Mouse (Mus musculus) erythroblast, embryonic 14.5 days (primary cell): Measurements from ENCODE around the gene Atg7. TPM values are rescaled to one million over a fixed set of nuclear protein-coding genes. Genes with fewer than 3 reads are reported as not detected.

Source experiments
- H3K27me3 ChIP-seq: 2 replicates; pipeline ENCODE4 v1.6.1; 2012; ENCODE audit warnings: inconsistent platforms; ENCODE audit not compliant: control insufficient read depth
- H3K36me3 ChIP-seq: 2 replicates; pipeline ENCODE4 v1.6.1; 2012; ENCODE audit warnings: mild to moderate bottlenecking, inconsistent platforms; ENCODE audit not compliant: control insufficient read depth
- H3K4me1 ChIP-seq: 2 replicates; pipeline ENCODE4 v1.6.1; 2012; ENCODE audit warnings: inconsistent platforms; ENCODE audit not compliant: control insufficient read depth
- H3K4me3 ChIP-seq: replicated peaks from 2 replicates; pipeline ENCODE3; 2012; ENCODE audit warnings: moderate library complexity, mild to moderate bottlenecking, inconsistent platforms
- H3K9me3 ChIP-seq: 2 replicates; pipeline ENCODE4 v1.6.1; 2012; ENCODE audit warnings: low read length, inconsistent platforms, mixed read lengths; ENCODE audit not compliant: control insufficient read depth
- GATA1 ChIP-seq: IDR thresholded peaks from 2 replicates; pipeline ENCODE4 v1.6.1; 2012; ENCODE audit warnings: low read length, inconsistent platforms, mixed read lengths
- TAL1 ChIP-seq: IDR thresholded peaks from 3 replicates; pipeline ENCODE4 v1.6.1; 2012; ENCODE audit warnings: low read length, inconsistent platforms, mixed read lengths
- polyA plus RNA-seq: library from polyadenylated mRNA; stranded (reverse); fragments of >175 nt; gene quantifications from 2 replicates; pipeline ENCODE4 v1.2.3, GENCODE M21; 2012

Atg7 gene
- polyA plus RNA-seq, 1 experiment = 6.0 TPM

DNA sequence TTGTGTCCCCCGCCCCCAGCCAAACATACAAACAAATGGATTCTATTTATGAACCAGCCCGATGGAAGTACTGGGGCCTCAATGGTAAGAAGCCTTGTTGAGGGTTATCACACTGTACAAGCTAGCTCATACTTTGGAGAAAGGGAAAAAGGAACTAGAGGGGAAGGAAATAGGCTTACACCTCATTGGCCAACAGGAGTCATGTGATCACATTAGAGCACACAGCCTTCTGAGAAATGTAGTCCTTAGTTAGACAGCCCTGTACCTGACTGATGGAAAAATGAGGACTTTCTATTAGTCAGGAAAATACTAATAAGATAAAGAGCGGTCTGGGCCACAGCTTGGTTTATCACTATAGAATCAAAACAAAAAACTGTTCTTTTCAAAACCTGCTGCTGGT lies 188.9 kb downstream of the Atg7 start:
- TF ChIP-seq GATA1 = no peak
- TF ChIP-seq TAL1 = no peak
- Histone ChIP-seq H3K27me3 (no peaks in the 10 kb centered on the region), H3K4me3 (no peak overlapping the region), H3K36me3 (no peaks in the 10 kb centered on the region), H3K9me3 (no peaks in the 10 kb centered on the region), H3K4me1 (no peaks in the 10 kb centered on the region)

- H3K27me3 ChIP-seq = no peaks in the 10 kb centered on the region
- TF ChIP-seq GATA1 (no peak), TAL1 (no peak)
- no peaks in the 10 kb centered on the region for H3K9me3 ChIP-seq
- no peak overlapping the region for H3K4me3 ChIP-seq
- H3K4me1 ChIP-seq = no peaks in the 10 kb centered on the region
- H3K36me3 ChIP-seq = no peaks in the 10 kb centered on the region
Measured at GRCm38 (mm10) chr6:114833058-114833685, 190.3 kb downstream of the Atg7 start.

GRCm38 (mm10) chr6:114833791-114834346 lies 191.0 kb downstream of the Atg7 start:
- TF ChIP-seq TAL1 (no peak), GATA1 (no peak)
- H3K36me3 ChIP-seq = no peaks in the 10 kb centered on the region
- no peaks in the 10 kb centered on the region for H3K27me3 ChIP-seq
- H3K9me3 ChIP-seq = peaks cover 3% of the 10 kb centered on the region; the same call in 1 of the 2 replicates
- H3K4me1 ChIP-seq = no peaks in the 10 kb centered on the region
- no peak overlapping the region for H3K4me3 ChIP-seq

DNA sequence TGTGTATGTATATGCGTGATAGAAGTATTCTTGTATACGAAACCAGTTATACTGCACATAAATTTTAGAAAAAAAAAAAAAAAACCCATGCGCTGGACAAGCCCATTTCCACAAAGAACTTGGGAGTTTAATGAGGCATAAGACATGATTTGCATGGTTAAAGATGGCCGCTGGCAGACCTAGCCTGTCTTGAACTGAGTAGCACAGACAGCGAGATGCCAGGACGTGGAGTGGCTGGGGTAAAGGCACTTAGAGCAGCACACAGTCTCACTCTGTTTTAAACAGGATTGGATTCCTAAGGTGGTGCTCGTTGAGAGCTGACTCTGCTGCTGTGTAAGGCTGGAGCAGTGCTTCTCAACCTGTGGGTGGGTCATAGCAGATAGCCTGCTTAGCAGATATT lies 192.4 kb downstream of the Atg7 start:
- peaks cover 3% of the 10 kb centered on the region; the same call in 1 of the 2 replicates for H3K9me3 ChIP-seq
- peaks cover 2% of the 10 kb centered on the region; the same call in 1 of the 2 replicates for H3K4me1 ChIP-seq
- TF ChIP-seq TAL1 = no peak
- TF ChIP-seq GATA1 = no peak
- no peaks in the 10 kb centered on the region for H3K36me3 ChIP-seq
- no peaks in the 10 kb centered on the region for H3K27me3 ChIP-seq
- no peak overlapping the region for H3K4me3 ChIP-seq

DNA sequence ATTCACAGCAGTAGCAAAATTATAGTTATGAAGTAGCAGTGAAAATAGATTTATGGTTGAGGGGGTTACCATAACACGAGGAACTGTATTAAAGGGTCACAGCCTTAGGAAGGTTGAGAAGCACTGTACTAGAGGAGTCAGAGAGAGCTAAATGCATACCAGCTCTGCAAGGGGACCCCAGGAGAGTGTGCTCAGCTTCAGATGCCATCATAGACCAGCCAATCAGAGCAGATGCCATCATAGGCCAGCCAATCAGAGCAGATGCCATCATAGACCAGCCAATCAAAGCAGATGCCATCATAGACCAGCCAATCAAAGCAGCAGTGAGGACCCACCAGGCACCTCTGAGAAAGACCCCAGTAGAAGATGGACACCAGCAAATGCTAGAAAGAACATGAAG lies 192.9 kb downstream of the Atg7 start:
- H3K27me3 ChIP-seq = no peaks in the 10 kb centered on the region
- TF ChIP-seq TAL1 (no peak), GATA1 (no peak)
- H3K4me3 ChIP-seq = no peak overlapping the region
- H3K4me1 ChIP-seq = peaks cover 2% of the 10 kb centered on the region; the same call in 1 of the 2 replicates
- no peaks in the 10 kb centered on the region for H3K36me3 ChIP-seq
- peaks cover 3% of the 10 kb centered on the region; the same call in 1 of the 2 replicates for H3K9me3 ChIP-seq

DNA sequence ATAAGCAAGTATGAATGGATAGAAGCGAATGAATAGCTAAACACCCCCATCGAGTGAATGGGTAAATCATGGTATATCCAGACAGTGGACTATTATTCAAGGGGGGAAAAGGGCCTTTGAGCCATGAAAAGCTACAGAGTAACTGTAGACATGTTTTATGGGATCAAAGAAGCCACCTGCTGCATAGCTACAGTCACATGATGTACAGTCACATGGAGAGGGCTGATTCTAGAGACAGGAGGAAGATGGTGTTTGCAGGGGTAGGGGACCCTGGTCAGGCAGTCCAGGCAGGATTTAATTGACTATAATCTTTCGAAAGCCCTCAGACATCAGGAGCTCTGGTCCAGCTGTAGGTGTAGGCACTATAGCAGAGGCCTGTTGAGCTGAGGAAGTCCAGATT lies 193.5 kb downstream of the Atg7 start:
- no peak for TF ChIP-seq GATA1
- no peak for TF ChIP-seq TAL1
- H3K4me1 ChIP-seq = peaks cover 2% of the 10 kb centered on the region; the same call in 1 of the 2 replicates

DNA sequence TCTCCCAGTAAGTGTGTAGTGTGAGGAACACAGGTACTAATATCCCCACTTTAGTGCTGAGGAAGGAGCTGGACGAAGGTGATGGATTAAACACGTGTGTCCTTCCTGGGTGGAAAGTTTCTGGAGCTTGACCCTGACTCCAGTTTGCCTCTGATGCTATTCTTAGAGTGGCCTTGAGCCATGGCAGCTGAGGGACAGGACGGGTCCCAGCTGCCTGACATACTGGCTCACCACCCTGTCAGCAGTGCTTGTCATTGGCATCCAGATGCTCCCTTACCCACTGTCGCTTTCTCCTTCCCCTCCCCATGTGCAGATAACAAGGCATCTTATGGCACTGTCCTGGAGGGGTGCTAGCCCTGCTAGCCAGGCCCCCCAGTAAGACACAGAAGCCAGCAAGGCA lies 196.0 kb downstream of the Atg7 start:
- H3K27me3 ChIP-seq = no peaks in the 10 kb centered on the region
- peaks cover 2% of the 10 kb centered on the region; the same call in 1 of the 2 replicates for H3K4me1 ChIP-seq
- no peak for TF ChIP-seq GATA1
- TF ChIP-seq TAL1 = no peak

More for the DNA sequence above, 193.5 kb downstream of the Atg7 start:
- H3K36me3 ChIP-seq = no peaks in the 10 kb centered on the region
- H3K27me3 ChIP-seq = no peaks in the 10 kb centered on the region
- H3K4me3 ChIP-seq = no peak overlapping the region
- H3K9me3 ChIP-seq = peaks cover 3% of the 10 kb centered on the region; the same call in 1 of the 2 replicates

GRCm38 (mm10) chr6:114840012-114840411 lies 197.1 kb downstream of the Atg7 start:
- Histone ChIP-seq H3K4me3 (no peak overlapping the region), H3K4me1 (peaks cover 2% of the 10 kb centered on the region; the same call in 1 of the 2 replicates), H3K27me3 (no peaks in the 10 kb centered on the region), H3K36me3 (no peaks in the 10 kb centered on the region), H3K9me3 (peaks cover 14% of the 10 kb centered on the region)
- no peak for TF ChIP-seq TAL1

More for the DNA sequence above, 196.0 kb downstream of the Atg7 start:
- Histone ChIP-seq H3K4me3 (no peak overlapping the region), H3K9me3 (peaks cover 11% of the 10 kb centered on the region), H3K36me3 (no peaks in the 10 kb centered on the region)

DNA sequence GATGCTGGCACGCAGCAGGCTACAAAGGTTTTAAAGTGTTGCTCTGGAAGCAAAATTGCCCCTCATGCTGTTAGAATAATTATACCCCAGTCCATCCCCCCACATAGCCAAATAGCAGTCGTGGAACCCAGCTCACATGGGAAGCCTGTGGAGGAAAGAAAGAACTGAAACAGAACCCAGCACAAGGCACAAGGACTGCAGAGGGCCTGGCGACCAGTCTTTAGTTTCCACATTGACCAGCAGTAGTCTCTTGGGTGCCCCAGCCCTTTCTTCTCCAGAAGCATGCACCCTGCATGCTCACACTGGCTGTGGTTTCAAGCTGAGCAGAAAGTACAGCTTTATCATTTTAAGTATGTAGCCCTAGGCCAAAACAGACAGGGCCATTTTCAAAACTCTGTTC lies 199.2 kb downstream of the Atg7 start:
- no peak for TF ChIP-seq TAL1
- TF ChIP-seq GATA1 = no peak

GRCm38 (mm10) chr6:114842863-114843262 lies 200.0 kb downstream of the Atg7 start:
- H3K36me3 ChIP-seq = no peaks in the 10 kb centered on the region
- peaks cover 2% of the 10 kb centered on the region; the same call in 1 of the 2 replicates for H3K4me1 ChIP-seq
- H3K27me3 ChIP-seq = no peaks in the 10 kb centered on the region
- TF ChIP-seq TAL1 (no peak), GATA1 (no peak)
- no peak overlapping the region for H3K4me3 ChIP-seq
- H3K9me3 ChIP-seq = peaks cover 14% of the 10 kb centered on the region

More for the DNA sequence above, 199.2 kb downstream of the Atg7 start:
- Histone ChIP-seq H3K4me1 (peaks cover 2% of the 10 kb centered on the region; the same call in 1 of the 2 replicates), H3K9me3 (peaks cover 14% of the 10 kb centered on the region), H3K4me3 (no peak overlapping the region), H3K36me3 (no peaks in the 10 kb centered on the region), H3K27me3 (no peaks in the 10 kb centered on the region)
